Mouse (Mus musculus) limb, embryonic 14.5 days (tissue): ENCODE results near the gene Lct. TPM values are rescaled to one million over a fixed set of nuclear protein-coding genes. Genes with fewer than 3 reads are reported as not detected.
"Not testable (repeated sequence)": the region's sequence is repeated elsewhere in the genome, so short reads cannot be mapped to it uniquely, and the experiment has no call there.

Experiments used
- ATAC-seq: fragments of 200-750 bp; cut with Nextera tagmentation; 2 replicates; pipeline ENCODE4 v1.8.0; 2017; ENCODE audit warnings: low read depth, moderate number of reproducible peaks, moderate TSS enrichment; ENCODE audit not compliant: low FRiP score
- DNase-seq: peaks from one replicate; pipeline ENCODE4 v3.0.0-alpha.2; 2015; ENCODE audit warnings: low spot score
- H3K27ac ChIP-seq: fragments of 300-500 bp; sonication (generic); replicated peaks from 2 replicates; pipeline ENCODE4 v1.5.1; 2014; ENCODE audit warnings: low read depth, mild to moderate bottlenecking, low read length, moderate library complexity, mixed read lengths
- H3K27me3 ChIP-seq: fragments of 300-500 bp; sonication (generic); 2 replicates; pipeline ENCODE4 v1.6.1; 2014; ENCODE audit warnings: low read length, mixed read lengths; ENCODE audit not compliant: control insufficient read depth, insufficient read depth
- H3K36me3 ChIP-seq: fragments of 300-500 bp; sonication (generic); 2 replicates; pipeline ENCODE4 v1.6.1; 2014; ENCODE audit warnings: mild to moderate bottlenecking, low read length, moderate library complexity, mixed read lengths; ENCODE audit not compliant: control insufficient read depth, insufficient read depth
- H3K4me1 ChIP-seq: fragments of 300-500 bp; sonication (generic); 2 replicates; pipeline ENCODE4 v1.6.1; 2014; ENCODE audit warnings: antibody characterized with exemption, low read length, mixed read lengths; ENCODE audit not compliant: control insufficient read depth, insufficient read depth
- H3K4me2 ChIP-seq: fragments of 300-500 bp; sonication (generic); replicated peaks from 2 replicates; pipeline ENCODE4 v1.6.1; 2014; ENCODE audit warnings: low read depth, mild to moderate bottlenecking, low read length, moderate library complexity; ENCODE audit not compliant: severe bottlenecking
- H3K4me3 ChIP-seq: fragments of 300-500 bp; sonication (generic); replicated peaks from 2 replicates; pipeline ENCODE4 v1.5.1; 2014; ENCODE audit warnings: low read length
- H3K9ac ChIP-seq: fragments of 300-500 bp; sonication (generic); 2 replicates; pipeline ENCODE4 v1.6.1; 2014; ENCODE audit warnings: mild to moderate bottlenecking, low read depth, low read length, moderate library complexity; ENCODE audit not compliant: severe bottlenecking
- H3K9me3 ChIP-seq: fragments of 300-500 bp; sonication (generic); 2 replicates; pipeline ENCODE4 v1.6.1; 2016; ENCODE audit warnings: low read length; ENCODE audit not compliant: control insufficient read depth
- POLR2A ChIP-seq: fragments of 200-500 bp; IDR thresholded peaks from 2 replicates; pipeline ENCODE4 v1.8.0; 2012; ENCODE audit warnings: inconsistent platforms, mild to moderate bottlenecking, moderate library complexity, borderline replicate concordance; ENCODE audit not compliant: insufficient read depth, insufficient read length; ENCODE audit errors: extremely low read depth
- WGBS: fragments of 180-500 bp; shearing (Covaris S2); extraction: QIAGEN DNeasy Blood & Tissue Kit; methylation state at CpG from one replicate; pipeline ENCODE4 v1.1.7; 2014; 5-methylcytosine and 5-hydroxymethylcytosine counted together
- polyA plus RNA-seq, 2 experiments: library from polyadenylated mRNA; depleted of rRNA in 1 of 2; stranded (reverse) in 1 of 2; unstranded in 1 of 2; fragments of >200 nt; fragmentation: Nextera tagmentation in 1 of 2; extraction: Ambion mirVana in 1 of 2; gene quantifications; 2 replicates each; pipeline versions ENCODE4 v1.2.1 to v1.2.3; 2012 to 2014

Lct gene
- polyA plus RNA-seq, 2 experiments, result 0.12 to 0.52 TPM

- no peaks in the 10 kb centered on the region for H3K27me3 ChIP-seq
- WGBS, result 93% methylated on average over 8 of the region's 8 CpGs
- no peak for TF ChIP-seq POLR2A
These were observed 5.0 kb downstream of the Lct start for GRCm38 (mm10) chr1:128323026-128323643.

GRCm38 (mm10) chr1:128319266-128319665 lies 8.9 kb downstream of the Lct start:
- not testable (repeated sequence) for H3K27ac ChIP-seq, H3K4me1 ChIP-seq, H3K27me3 ChIP-seq, H3K9ac ChIP-seq, DNase-seq, H3K4me2 ChIP-seq, H3K9me3 ChIP-seq, ATAC-seq, H3K4me3 ChIP-seq, H3K36me3 ChIP-seq
- 85% methylated on average over 6 of the region's 6 CpGs for WGBS

More at GRCm38 (mm10) chr1:128323026-128323643, 5.0 kb downstream of the Lct start:
- H3K27ac ChIP-seq, result no peak overlapping the region
- no peak overlapping the region for H3K9ac ChIP-seq
- no peaks in the 10 kb centered on the region for H3K4me1 ChIP-seq
- peaks cover 6% of the 10 kb centered on the region; the same call in 1 of the 2 replicates for H3K36me3 ChIP-seq
- H3K4me3 ChIP-seq, result no peak overlapping the region
- no peak for DNase-seq
- no peak overlapping the region for H3K4me2 ChIP-seq
- H3K9me3 ChIP-seq, result no peaks in the 10 kb centered on the region
- no peak for ATAC-seq

- no peak overlapping the region for H3K4me2 ChIP-seq
These were observed 13.5 kb downstream of the Lct start for GRCm38 (mm10) chr1:128314665-128315064.

GRCm38 (mm10) chr1:128309043-128309442 lies 19.1 kb downstream of the Lct start:
- WGBS, result 72% methylated on average over 3 of the region's 3 CpGs
- no peak overlapping the region for H3K4me3 ChIP-seq
- no peak for DNase-seq
- no peaks in the 10 kb centered on the region for H3K36me3 ChIP-seq
- H3K27me3 ChIP-seq, result no peaks in the 10 kb centered on the region
- H3K4me1 ChIP-seq, result no peaks in the 10 kb centered on the region
- H3K9ac ChIP-seq, result no peak overlapping the region
- no peaks in the 10 kb centered on the region for H3K9me3 ChIP-seq
- no peak for TF ChIP-seq POLR2A
- no peak for ATAC-seq
- no peak overlapping the region for H3K27ac ChIP-seq
- H3K4me2 ChIP-seq, result no peak overlapping the region

More at GRCm38 (mm10) chr1:128314665-128315064, 13.5 kb downstream of the Lct start:
- no peaks in the 10 kb centered on the region for H3K36me3 ChIP-seq
- H3K9ac ChIP-seq, result no peak overlapping the region
- WGBS, result 55% methylated on average over 4 of the region's 4 CpGs
- H3K4me1 ChIP-seq, result no peaks in the 10 kb centered on the region
- no peak for TF ChIP-seq POLR2A
- H3K27ac ChIP-seq, result no peak overlapping the region
- DNase-seq (no peak), ATAC-seq (no peak)
- H3K27me3 ChIP-seq, result no peaks in the 10 kb centered on the region
- H3K9me3 ChIP-seq, result no peaks in the 10 kb centered on the region
- no peak overlapping the region for H3K4me3 ChIP-seq

- no peak for TF ChIP-seq POLR2A
- Histone ChIP-seq H3K9ac (no peak overlapping the region), H3K27ac (no peak overlapping the region), H3K4me1 (no peaks in the 10 kb centered on the region), H3K9me3 (no peaks in the 10 kb centered on the region), H3K4me3 (no peak overlapping the region), H3K27me3 (no peaks in the 10 kb centered on the region), H3K36me3 (no peaks in the 10 kb centered on the region), H3K4me2 (no peak overlapping the region)
- ATAC-seq (no peak), DNase-seq (no peak)
- 88% methylated on average over 16 of the region's 16 CpGs for WGBS
These were observed 24.2 kb downstream of the Lct start for GRCm38 (mm10) chr1:128303900-128304299.
